Mouse (Mus musculus): ENCODE data around the gene Maff.

- TF ChIP-seq CTCF (IDR thresholded peaks at IDR 0.05; ENCODE audit: borderline replicate concordance, control insufficient read depth, extremely low read depth, insufficient read depth, low read length, poor library complexity), result peak; percentile 9; the same call in 1 of the 2 replicates
- 0 out of 2 replicates have a peak, but pooled peaks have one; percentile 7 for TF ChIP-seq POLR2A (IDR thresholded peaks at IDR 0.05; ENCODE audit: control insufficient read depth, extremely low read depth, insufficient read depth, low read length, poor library complexity)
Measured at GRCm38 (mm10) chr15:79347165-79347844, 884 bp downstream of the Maff start.

All from thymus, adult 2 months (tissue).